Mouse (Mus musculus): ENCODE results near the gene Uck1.
A peak's percentile ranks its signal among the peaks of the same experiment; 100 is the strongest.
"Not testable (repeated sequence)": the region's sequence is repeated elsewhere in the genome, so short reads cannot be mapped to it uniquely, and the experiment has no call there.

Gene Uck1

DNA sequence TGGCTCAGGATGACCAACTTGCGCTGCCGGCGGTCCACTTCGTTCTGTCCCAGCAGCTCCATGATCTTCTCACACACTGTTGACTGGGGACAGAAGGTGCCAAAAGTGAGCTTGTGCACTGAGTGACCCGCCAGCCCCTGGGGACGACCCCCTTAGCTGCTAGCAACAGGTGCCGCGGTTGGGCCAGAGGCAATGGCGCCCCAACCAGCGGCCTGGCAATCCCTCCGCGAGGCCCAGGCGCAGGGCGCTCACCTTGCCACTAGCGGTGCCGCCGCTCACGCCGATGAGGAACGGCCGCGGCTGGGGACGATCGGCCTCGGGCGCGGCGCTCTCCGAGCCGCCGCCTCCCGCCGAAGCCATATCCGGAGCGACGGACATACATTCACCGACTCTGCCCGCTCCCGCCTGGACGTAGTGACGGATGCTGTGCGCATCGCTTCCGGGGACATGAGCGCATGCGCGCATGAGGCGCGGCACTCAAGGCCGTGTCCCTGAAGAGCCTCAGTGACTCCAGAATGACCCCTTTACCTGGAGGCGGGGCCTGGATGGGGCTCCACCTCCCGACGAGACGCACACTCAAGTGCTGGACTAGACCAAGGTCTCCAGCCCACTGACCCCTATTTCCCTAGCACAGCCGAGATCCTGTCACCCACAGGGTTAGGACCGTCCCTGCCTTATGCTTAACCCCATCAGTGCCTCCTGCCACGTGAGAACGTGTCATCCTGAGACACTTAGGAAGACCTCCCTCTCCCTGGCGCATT, at the start of gene Uck1:
Gene Uck1, minus strand, starts transcription at position 503 of the 761 bp plus-strand sequence.
- peak; percentile 97 for DNase-seq (ENCODE audit: low read depth, low spot score)

- no peak for DNase-seq (ENCODE audit: low read depth, low spot score)
Observed at GRCm38 (mm10) chr2:32308870-32309568, 49.1 kb upstream of the Uck1 start.

- peak; percentile 72 for DNase-seq (ENCODE audit: low read depth, low spot score)
Observed at GRCm38 (mm10) chr2:32307941-32308760, 48.2 kb upstream of the Uck1 start.

- no peak for DNase-seq (ENCODE audit: low read depth, low spot score)
Observed at GRCm38 (mm10) chr2:32307247-32307798, 47.4 kb upstream of the Uck1 start.

DNA sequence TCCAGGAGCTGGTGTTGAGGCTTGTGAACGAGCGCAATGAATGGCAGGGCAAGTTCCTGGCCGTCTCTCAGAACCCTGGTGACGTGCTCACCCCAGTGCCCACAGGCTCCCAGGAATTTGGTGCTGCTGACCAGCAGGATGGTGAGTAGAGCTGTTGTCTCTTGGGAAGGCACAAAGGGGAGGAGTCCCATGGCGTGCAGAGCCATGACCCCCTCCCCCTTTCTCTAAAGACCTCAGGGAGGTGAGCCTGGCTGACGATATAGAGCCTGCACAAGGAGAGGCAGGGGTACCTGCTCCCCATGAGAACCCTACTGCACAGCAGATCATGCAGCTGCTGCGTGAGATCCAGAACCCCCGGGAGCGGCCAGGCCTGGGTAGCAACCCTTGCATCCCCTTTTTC, 46.2 kb upstream of the Uck1 start:
- no peak for DNase-seq (ENCODE audit: low read depth, low spot score)

GRCm38 (mm10) chr2:32305668-32306067, 45.7 kb upstream of the Uck1 start:
- DNase-seq (ENCODE audit: low read depth, low spot score), result no peak

- DNase-seq (ENCODE audit: low read depth, low spot score), result peak; percentile 71
Observed at GRCm38 (mm10) chr2:32304145-32304832, 44.3 kb upstream of the Uck1 start.

- no peak for DNase-seq (ENCODE audit: low read depth, low spot score)
Observed at GRCm38 (mm10) chr2:32302952-32303351, 43.0 kb upstream of the Uck1 start.

DNA sequence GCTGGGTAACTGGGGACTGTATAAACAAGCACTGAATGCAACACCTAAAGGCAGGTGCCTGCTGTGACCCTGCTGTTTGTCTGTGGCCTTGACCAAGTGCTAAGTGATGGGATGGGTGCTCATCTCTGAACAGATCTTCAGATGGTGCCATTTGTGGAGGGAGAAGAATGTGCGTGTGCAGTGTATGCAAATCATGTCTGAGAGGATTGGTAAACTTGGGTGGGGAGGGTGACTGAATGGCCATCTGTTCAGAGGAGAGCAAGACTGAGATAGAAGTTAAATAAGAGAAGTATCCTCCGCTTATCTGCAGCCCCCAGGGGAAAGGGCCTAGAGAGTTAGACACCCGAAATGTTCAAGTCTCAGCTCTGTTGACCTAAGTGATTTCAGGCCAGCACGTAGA, 39.5 kb upstream of the Uck1 start:
- no peak for DNase-seq (ENCODE audit: low read depth, low spot score)

DNA sequence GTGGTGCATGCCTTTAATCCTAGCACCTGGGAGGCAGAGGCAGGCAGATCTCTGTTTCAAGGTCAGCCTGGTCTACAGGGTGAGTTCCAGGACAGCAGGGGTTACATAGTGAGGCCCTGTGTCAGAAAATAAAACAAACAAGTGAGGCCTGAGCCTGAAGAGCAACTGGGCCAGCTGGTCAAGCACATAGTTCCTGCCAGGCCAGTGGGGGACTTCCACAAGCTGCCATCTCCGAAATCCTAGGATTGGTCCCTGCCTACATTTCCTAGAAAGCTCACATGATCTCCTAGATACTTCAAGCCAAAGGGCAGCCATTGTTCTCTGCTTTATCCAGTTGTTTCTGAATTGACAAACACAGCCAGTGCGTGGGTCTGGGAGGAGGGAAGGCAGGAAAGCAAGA, 35.9 kb upstream of the Uck1 start:
- DNase-seq (ENCODE audit: low read depth, low spot score), result not testable (repeated sequence)

DNA sequence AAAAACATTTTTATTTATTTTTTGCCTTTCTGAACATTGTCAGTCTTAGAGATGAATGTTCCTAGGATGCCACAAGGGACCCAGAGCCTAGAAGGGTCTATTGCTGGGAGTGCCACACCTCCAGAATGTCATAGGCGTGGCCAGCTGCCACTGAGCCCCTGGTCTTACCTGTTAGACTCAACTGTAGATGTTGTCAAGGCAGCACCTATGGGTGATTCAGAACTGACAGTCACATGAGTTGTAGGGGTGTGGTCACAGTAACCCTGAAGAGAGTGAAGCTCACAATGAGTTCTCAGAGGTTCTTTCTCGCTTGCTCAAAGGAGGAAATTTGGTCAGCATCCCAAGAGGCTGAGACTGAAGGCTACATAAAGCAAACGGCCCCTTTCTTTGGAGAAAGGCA, 35.3 kb upstream of the Uck1 start:
- no peak for DNase-seq (ENCODE audit: low read depth, low spot score)

GRCm38 (mm10) chr2:32294348-32294747, 34.4 kb upstream of the Uck1 start:
- DNase-seq (ENCODE audit: low read depth, low spot score), result no peak

DNA sequence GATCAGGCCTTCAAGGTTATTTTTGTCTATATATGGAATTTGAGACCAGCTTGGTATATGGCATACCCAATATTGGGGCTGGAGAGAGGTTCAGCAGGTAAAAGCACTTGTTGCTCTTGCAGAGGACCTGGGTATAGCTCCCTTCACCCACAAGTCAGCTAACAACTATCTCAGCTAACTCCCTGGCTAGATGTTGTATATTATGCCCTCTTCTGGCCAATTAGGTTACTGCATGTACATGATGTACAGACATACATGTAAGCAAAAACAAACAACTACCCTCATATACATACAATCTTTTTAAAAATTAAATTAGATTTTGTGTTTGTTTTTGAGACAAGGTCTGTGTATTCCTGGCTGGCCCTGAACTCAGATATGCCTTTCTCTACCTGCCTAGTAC, 29.6 kb upstream of the Uck1 start:
- DNase-seq (ENCODE audit: low read depth, low spot score), result peak; percentile 78

DNA sequence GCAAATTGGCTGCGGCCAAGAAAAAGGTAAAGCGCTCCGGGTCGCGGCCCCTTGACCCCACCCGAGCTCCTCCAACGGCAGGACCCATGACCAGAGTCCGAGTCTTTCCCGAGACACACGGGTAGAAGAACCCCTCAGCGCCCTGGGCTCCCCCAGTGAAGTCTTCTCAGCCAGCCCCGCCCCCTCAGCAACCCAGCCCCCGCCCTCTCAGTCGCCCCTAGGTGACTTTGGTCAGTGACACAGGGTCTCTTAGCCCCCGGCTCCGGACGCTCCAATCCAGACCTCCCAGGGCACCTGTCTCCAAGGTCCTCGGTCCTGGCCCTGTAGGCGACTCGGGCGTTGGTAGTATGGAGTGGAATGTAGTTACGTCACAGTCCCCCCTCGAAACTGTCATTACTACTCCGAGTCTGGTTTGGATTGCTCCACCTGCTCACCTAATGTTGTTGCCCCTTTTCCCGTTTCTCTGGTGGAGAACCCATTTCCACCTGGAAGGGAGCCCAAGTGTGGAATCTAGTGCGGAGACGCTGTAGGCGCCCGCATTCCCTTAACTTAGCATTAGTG, 28.5 kb upstream of the Uck1 start:
- DNase-seq (ENCODE audit: low read depth, low spot score), result no peak

GRCm38 (mm10) chr2:32287923-32288367, 28.0 kb upstream of the Uck1 start, which contains the start of gene Swi5:
Gene Swi5, minus strand, starts transcription at chr2:32288075.
- peak; percentile 99 for DNase-seq (ENCODE audit: low read depth, low spot score)

DNA sequence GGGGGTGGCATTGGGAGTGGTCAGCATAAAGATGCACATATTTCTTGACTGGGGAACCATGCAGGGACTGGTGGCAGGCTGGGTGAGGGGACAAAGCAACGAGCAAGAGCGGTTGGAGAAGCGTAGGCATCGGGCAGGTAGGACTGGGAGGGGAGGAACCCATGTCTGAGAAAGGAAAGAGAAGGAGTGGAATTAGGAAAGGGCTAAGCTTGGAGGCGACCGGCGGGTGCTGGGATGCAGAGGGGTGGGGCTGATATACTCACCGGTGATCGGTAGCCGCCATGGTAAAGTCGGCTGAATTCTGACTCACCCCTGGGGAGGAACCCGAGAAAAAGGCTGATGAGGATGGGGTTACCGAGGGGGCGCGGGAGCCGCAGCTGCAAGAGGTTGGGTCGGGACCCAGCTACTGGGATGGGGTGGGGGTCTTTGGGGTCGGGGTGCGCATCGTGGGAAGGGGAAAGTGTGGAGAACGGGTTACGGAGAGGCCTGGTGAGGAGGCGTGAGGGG, 27.4 kb upstream of the Uck1 start, which contains the start of gene Golga2:
Gene Golga2, plus strand, starts transcription at position 51 of the 507 bp plus-strand sequence.
- DNase-seq (ENCODE audit: low read depth, low spot score), result no peak

DNA sequence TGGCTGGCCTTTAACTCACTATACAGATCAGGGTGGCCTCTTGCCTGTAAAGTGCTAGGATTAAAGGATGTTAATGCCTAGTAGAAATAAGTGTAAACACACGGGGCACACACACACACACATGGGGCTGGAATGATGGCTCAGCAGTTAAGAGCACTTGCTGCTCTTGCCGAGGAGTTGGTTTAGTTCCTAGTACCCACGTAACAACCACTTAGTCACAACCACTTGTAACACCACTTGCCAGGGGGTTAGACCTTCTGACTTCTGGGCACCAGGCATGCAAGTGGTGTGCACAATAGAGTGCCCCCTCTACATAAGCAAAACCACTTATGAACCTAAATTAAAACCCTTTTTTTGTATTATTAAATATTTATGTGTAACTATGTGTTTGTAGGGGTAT, 24.0 kb upstream of the Uck1 start:
- DNase-seq (ENCODE audit: low read depth, low spot score), result no peak

DNA sequence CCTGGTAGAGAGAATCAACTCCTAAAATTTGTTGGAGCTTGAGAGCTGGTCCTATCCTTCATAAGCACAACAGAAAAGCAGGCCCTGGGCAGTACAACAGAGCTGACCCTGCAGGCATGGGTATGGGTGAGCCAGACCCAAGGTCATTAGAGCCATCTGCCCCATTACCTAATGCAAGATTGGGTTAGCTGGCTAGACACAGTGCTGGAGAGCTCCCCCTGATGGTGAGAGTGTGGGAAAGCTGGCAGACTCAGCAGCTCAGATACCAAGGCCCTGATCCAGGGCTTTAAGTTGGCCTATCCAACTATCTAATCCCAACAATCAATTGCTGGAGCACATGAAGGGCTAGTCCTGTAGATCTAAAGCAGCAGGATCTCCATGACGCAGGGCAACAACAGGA, 22.8 kb upstream of the Uck1 start:
- DNase-seq (ENCODE audit: low read depth, low spot score), result peak; percentile 82

DNA sequence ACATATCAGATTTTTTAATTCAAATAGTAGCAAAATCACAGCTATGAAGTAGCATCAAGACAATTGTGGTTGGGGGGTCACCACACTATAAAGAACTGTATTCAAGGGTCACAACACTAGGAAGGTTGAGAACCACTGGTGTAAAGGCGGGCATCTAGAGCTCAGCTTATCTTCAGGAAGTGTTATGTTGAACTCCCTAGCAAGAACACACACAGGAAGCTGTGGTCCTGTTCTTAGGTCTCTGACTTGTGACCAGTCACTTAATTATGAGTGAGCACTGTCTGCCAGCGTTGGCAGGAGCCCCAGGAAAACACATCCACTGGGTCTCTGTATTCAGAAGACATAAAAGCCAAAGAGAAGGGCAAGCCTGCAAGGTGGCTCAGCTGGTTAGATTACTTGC, 22.3 kb upstream of the Uck1 start:
- no peak for DNase-seq (ENCODE audit: low read depth, low spot score)

- DNase-seq (ENCODE audit: low read depth, low spot score), result no peak
Observed at GRCm38 (mm10) chr2:32275823-32276222, 15.9 kb upstream of the Uck1 start.

DNA sequence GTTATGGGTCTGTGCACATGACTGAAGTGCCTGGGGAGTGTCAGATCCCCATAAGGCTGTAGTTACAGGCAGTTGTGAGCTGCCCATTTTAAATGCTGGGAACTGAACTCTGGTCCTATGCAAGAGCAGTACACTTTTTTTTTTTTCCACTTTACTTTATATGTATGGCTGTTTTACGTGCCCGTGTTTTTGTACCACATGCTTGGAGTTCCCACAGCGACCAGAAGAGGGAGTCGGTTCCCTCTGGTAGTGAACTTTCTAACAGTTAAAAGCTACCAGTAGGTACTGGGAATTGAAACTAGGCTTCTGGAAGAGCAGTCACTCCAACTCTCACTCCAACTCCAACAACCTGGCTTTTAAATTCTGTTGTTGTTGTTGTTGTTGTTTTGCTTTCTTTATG, 676 bp upstream of the Uck1 start:
- peak; percentile 91 for DNase-seq (ENCODE audit: low read depth, low spot score)
